Mouse (Mus musculus) lung, adult 2 months (tissue): ENCODE data around the gene Marf1.

Experiments
- CTCF ChIP-seq: fragments of 200-500 bp; IDR thresholded peaks from 2 replicates; pipeline ENCODE4 v1.5.1; 2011; ENCODE audit warnings: mild to moderate bottlenecking, low read length, control low read depth; ENCODE audit not compliant: insufficient read depth
- POLR2A ChIP-seq: fragments of 200-500 bp; IDR thresholded peaks from 2 replicates; pipeline ENCODE4 v1.6.1; 2011; ENCODE audit warnings: low read depth, mild to moderate bottlenecking, control low read depth, low read length, borderline replicate concordance; ENCODE audit errors: extremely low read depth

DNA sequence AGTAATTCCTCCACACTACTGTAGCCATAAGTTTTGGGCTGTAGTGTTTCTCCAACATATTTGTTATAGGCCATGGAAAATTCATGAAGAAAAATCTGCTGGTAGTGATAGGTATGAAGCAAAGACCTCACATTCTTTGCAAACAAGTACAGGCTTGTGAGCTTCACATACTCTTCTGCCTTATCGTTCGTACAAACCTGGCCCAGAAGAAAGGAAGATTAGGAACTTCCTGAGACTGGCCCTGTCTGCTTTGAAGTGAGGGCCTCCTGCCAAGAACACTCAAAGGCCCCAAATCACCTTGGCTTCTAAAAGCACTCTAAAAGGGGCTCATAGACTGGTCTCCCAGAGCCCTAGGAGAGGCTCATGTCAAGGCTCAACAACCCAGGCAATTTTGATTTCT, 45.9 kb downstream of the Marf1 start:
- TF ChIP-seq POLR2A = no peak
- no peak for TF ChIP-seq CTCF
